ENCODE assay signal across 10 mouse cellular contexts in genomic region chr7:90033640-90034312, GRCm38 (mm10). TPM values are rescaled to one million over a fixed set of nuclear protein-coding genes. Genes with fewer than 3 reads are reported as not detected.
DNase-seq lines count a peak whose midpoint lies in the region; ATAC-seq and TF ChIP-seq lines count a peak whose summit lies in the region.
"Had no signal": no experiment of that assay in that cellular context is flagged by ENCODE, and none has a peak within 500 bp of the region (broad histone marks: within the 10 kb centered on the region; RNA-seq: fewer than 3 reads in every experiment).

No protein-coding gene starts in this region.

- no peak for ATAC-seq in heart, embryonic 11.5 days (replicated peaks; ENCODE audit: insufficient number of reproducible peaks, low FRiP score, low TSS enrichment)
- no peak for ATAC-seq in forebrain, embryonic 16.5 days
- no peak for ATAC-seq in hindbrain, embryonic 16.5 days
- ATAC-seq: intestine, postnatal 0 days had no signal

- H3K9me3 ChIP-seq in heart, embryonic 11.5 days (replicated peaks; ENCODE audit: control insufficient read depth, low read length), result no peaks in the 10 kb centered on the region
- H3K9me3 ChIP-seq in forebrain, embryonic 16.5 days (ENCODE audit: control insufficient read depth, low read length), result no peaks in the 10 kb centered on the region
- H3K9me3 ChIP-seq in hindbrain, embryonic 16.5 days (ENCODE audit: control insufficient read depth, low read length), result no peaks in the 10 kb centered on the region

- no peak overlapping the region for H3K9ac ChIP-seq in heart, embryonic 11.5 days (ENCODE audit: low read depth, low read length)
- no peak overlapping the region for H3K9ac ChIP-seq in forebrain, embryonic 16.5 days (replicated peaks; ENCODE audit: low read depth, low read length)
- H3K9ac ChIP-seq in hindbrain, embryonic 16.5 days (ENCODE audit: low read depth, low read length), result no peak overlapping the region

- no peaks in the 10 kb centered on the region for H3K36me3 ChIP-seq in heart, embryonic 11.5 days (ENCODE audit: control insufficient read depth, insufficient read depth, low read length)
- H3K36me3 ChIP-seq in forebrain, embryonic 16.5 days (ENCODE audit: control insufficient read depth, insufficient read depth), result no peaks in the 10 kb centered on the region
- H3K36me3 ChIP-seq in hindbrain, embryonic 16.5 days (ENCODE audit: control insufficient read depth, insufficient read depth, low read length), result no peaks in the 10 kb centered on the region

- TF ChIP-seq POLR2A in bone marrow macrophage, adult 2 months (IDR thresholded peaks at IDR 0.05; ENCODE audit: borderline replicate concordance, low read depth, low read length), result no peak

- intact Hi-C loops in left cerebral cortex, postnatal 10 days (cut with DNase I), result no loop called here
- intact Hi-C loops in left cerebral cortex, postnatal 4 days (cut with DNase I), result no loop called here

- TF ChIP-seq CTCF in bone marrow macrophage, adult 2 months (IDR thresholded peaks at IDR 0.05; ENCODE audit: low read depth, low read length), result no peak

- peak overlapping the region; percentile 19 for H3K4me3 ChIP-seq in bone marrow macrophage, adult 2 months (ENCODE audit: insufficient read depth, low read length)
- H3K4me3 ChIP-seq in heart, embryonic 11.5 days (ENCODE audit: low read depth, low read length), result no peak overlapping the region
- H3K4me3 ChIP-seq in forebrain, embryonic 16.5 days (replicated peaks; ENCODE audit: low read length), result no peak overlapping the region
- H3K4me3 ChIP-seq in hindbrain, embryonic 16.5 days (ENCODE audit: low read length), result no peak overlapping the region

- H3K27me3 ChIP-seq in heart, embryonic 11.5 days (ENCODE audit: control insufficient read depth, insufficient read depth, low read length), result no peaks in the 10 kb centered on the region
- no peaks in the 10 kb centered on the region for H3K27me3 ChIP-seq in forebrain, embryonic 16.5 days (replicated peaks; ENCODE audit: control insufficient read depth, insufficient read depth, low read length)
- no peaks in the 10 kb centered on the region for H3K27me3 ChIP-seq in hindbrain, embryonic 16.5 days (replicated peaks; ENCODE audit: control insufficient read depth, insufficient read depth, low read length)

- peaks cover 38% of the 10 kb centered on the region for H3K4me1 ChIP-seq in bone marrow macrophage, adult 2 months (ENCODE audit: control insufficient read depth, insufficient read depth, low read length)
- peaks cover 17% of the 10 kb centered on the region for H3K4me1 ChIP-seq in heart, embryonic 11.5 days (ENCODE audit: control insufficient read depth, insufficient read depth, low read length)
- H3K4me1 ChIP-seq in forebrain, embryonic 16.5 days (replicated peaks; ENCODE audit: control insufficient read depth, insufficient read depth, low read length), result peaks cover 20% of the 10 kb centered on the region
- peaks cover 18% of the 10 kb centered on the region for H3K4me1 ChIP-seq in hindbrain, embryonic 16.5 days (ENCODE audit: control insufficient read depth, insufficient read depth, low read depth, low read length)

- H3K27ac ChIP-seq in bone marrow macrophage, adult 2 months (ENCODE audit: insufficient read depth, low read depth, low read length), result peak overlapping the region; percentile 66
- 0 out of 2 replicates have a peak overlapping the region, but pooled peaks have one; percentile 4 for H3K27ac ChIP-seq in heart, embryonic 11.5 days (ENCODE audit: low read depth, low read length)
- H3K27ac ChIP-seq in forebrain, embryonic 16.5 days (ENCODE audit: low read length), result no peak overlapping the region
- no peak overlapping the region for H3K27ac ChIP-seq in hindbrain, embryonic 16.5 days (ENCODE audit: low read depth, low read length)

- peak; percentile 37 to 41 for DNase-seq in left cerebral cortex, postnatal 10 days (ENCODE audit: extremely low spot score in 1 of 2, low spot score in 2 of 2)
- DNase-seq in left cerebral cortex, postnatal 4 days, result no peak
- peak; percentile 48 for DNase-seq in lung, postnatal 25 days (ENCODE audit: low spot score)
- DNase-seq in yolk sac, embryonic 10.5 days (ENCODE audit: low spot score), result no peak
- DNase-seq: midbrain, embryonic 14.5 days had no signal

- WGBS in heart, embryonic 11.5 days (ENCODE audit: insufficient replicate concordance), result 75% methylated on average over 9 of the region's 9 CpGs
- WGBS in forebrain, embryonic 16.5 days, result 91% methylated on average over 9 of the region's 9 CpGs
- WGBS in hindbrain, embryonic 16.5 days, result 89% methylated on average over 9 of the region's 9 CpGs

- no peak overlapping the region for H3K4me2 ChIP-seq in heart, embryonic 11.5 days
- H3K4me2 ChIP-seq in forebrain, embryonic 16.5 days (ENCODE audit: low read length), result no peak overlapping the region
- no peak overlapping the region for H3K4me2 ChIP-seq in hindbrain, embryonic 16.5 days (ENCODE audit: low read length)

RNA-seq across cellular contexts. Expression of gene Eed, which starts 53.0 kb away (rescaled TPM):
- total RNA-seq in left cerebral cortex, postnatal 10 days (2021), result 10 to 100 TPM; 21.8 to 27.4 TPM
- 10 to 100 TPM; 32.6 to 34.0 TPM for total RNA-seq in left cerebral cortex, postnatal 4 days (2021)
- polyA plus RNA-seq in bone marrow macrophage, adult 2 months (2012; ENCODE audit: insufficient read depth, insufficient read length, missing spikeins), result 71.9 and 74.8 TPM in 2 replicates
- polyA plus RNA-seq in heart, embryonic 11.5 days (2014; fragmentation: Nextera tagmentation; extraction: Ambion mirVana), result 49.7 and 52.7 TPM in 2 replicates
- polyA plus RNA-seq in forebrain, embryonic 16.5 days (2015; fragmentation: Nextera tagmentation; extraction: Ambion mirVana), result 35.0 and 45.1 TPM in 2 replicates
- 24.7 and 24.9 TPM in 2 replicates for polyA plus RNA-seq in hindbrain, embryonic 16.5 days (2015; fragmentation: Nextera tagmentation; extraction: Ambion mirVana)

Comparison
In these comparisons a context has a peak if more than half of its experiments do, and no peak if none do; other contexts are left out.
1. DNase-seq: peak in left cerebral cortex, postnatal 10 days (2 of 2) and lung, postnatal 25 days (single experiment); none in left cerebral cortex, postnatal 4 days (single experiment) and yolk sac, embryonic 10.5 days (single experiment).
2. H3K27ac ChIP-seq: peak in bone marrow macrophage, adult 2 months (single experiment) and heart, embryonic 11.5 days (single experiment); none in forebrain, embryonic 16.5 days (single experiment) and hindbrain, embryonic 16.5 days (single experiment).